Mouse (Mus musculus) kidney, postnatal 0 days (tissue): ENCODE measurements around the gene C530025M09Rik. TPM values are rescaled to one million over a fixed set of nuclear protein-coding genes. Genes with fewer than 3 reads are reported as not detected.

Experiments
- ATAC-seq: fragments of 200-750 bp; cut with Nextera tagmentation; replicated peaks from 2 replicates; pipeline ENCODE4 v1.8.0; 2017; ENCODE audit warnings: low read depth, moderate number of reproducible peaks, moderate TSS enrichment, moderate library complexity; ENCODE audit not compliant: low FRiP score
- DNase-seq: peaks from one replicate; pipeline ENCODE4 v3.0.0-alpha.2; 2016; ENCODE audit warnings: low spot score
- H3K27ac ChIP-seq: fragments of 300-500 bp; sonication (generic); 2 replicates; pipeline ENCODE4 v1.5.1; 2014; ENCODE audit warnings: mild to moderate bottlenecking
- H3K27me3 ChIP-seq: fragments of 300-500 bp; sonication (generic); 2 replicates; pipeline ENCODE4 v1.6.1; 2014; ENCODE audit warnings: low read length, mixed read lengths; ENCODE audit not compliant: insufficient read depth
- H3K36me3 ChIP-seq: fragments of 300-500 bp; sonication (generic); 2 replicates; pipeline ENCODE4 v1.6.1; 2014; ENCODE audit warnings: low read length, mixed read lengths; ENCODE audit not compliant: insufficient read depth
- H3K4me1 ChIP-seq: fragments of 300-500 bp; sonication (generic); replicated peaks from 2 replicates; pipeline ENCODE4 v1.6.1; 2014; ENCODE audit warnings: antibody characterized with exemption, low read length, mixed read lengths; ENCODE audit not compliant: insufficient read depth
- H3K4me2 ChIP-seq: fragments of 300-500 bp; sonication (generic); 2 replicates; pipeline ENCODE4 v1.6.1; 2014; ENCODE audit warnings: mild to moderate bottlenecking, low read length, moderate library complexity, mixed read lengths
- H3K4me3 ChIP-seq: fragments of 300-500 bp; sonication (generic); replicated peaks from 2 replicates; pipeline ENCODE4 v1.5.1; 2014; ENCODE audit warnings: low read depth, low read length
- H3K9ac ChIP-seq: fragments of 300-500 bp; sonication (generic); 2 replicates; pipeline ENCODE4 v1.6.1; 2014; ENCODE audit warnings: low read depth, low read length
- H3K9me3 ChIP-seq: fragments of 300-500 bp; sonication (generic); replicated peaks from 2 replicates; pipeline ENCODE4 v1.6.1; 2016; ENCODE audit warnings: low read length, inconsistent platforms, mixed read lengths
- CTCF ChIP-seq: IDR thresholded peaks from 2 replicates; pipeline ENCODE4 v1.5.1; 2016; ENCODE audit warnings: antibody characterized with exemption, low read depth, mild to moderate bottlenecking, moderate library complexity
- WGBS: fragments of 180-500 bp; shearing (Covaris S2); extraction: QIAGEN DNeasy Blood & Tissue Kit; methylation state at CpG from one replicate; pipeline ENCODE4 v1.1.7; 2014; 5-methylcytosine and 5-hydroxymethylcytosine counted together
- polyA plus RNA-seq: library from polyadenylated mRNA; unstranded; fragments of >200 nt; fragmentation: Nextera tagmentation; extraction: Ambion mirVana; gene quantifications from 2 replicates; pipeline ENCODE4 v1.2.1, GENCODE M21; 2015

The C530025M09Rik gene
- polyA plus RNA-seq, 1 experiment from 2014 or later: not detected

- no peak for TF ChIP-seq CTCF
- DNase-seq (no peak), ATAC-seq (no peak)
- no peaks in the 10 kb centered on the region for H3K27me3 ChIP-seq
- no peak overlapping the region for H3K9ac ChIP-seq
- H3K4me1 ChIP-seq: no peaks in the 10 kb centered on the region
- H3K36me3 ChIP-seq: no peaks in the 10 kb centered on the region
- H3K9me3 ChIP-seq: no peaks in the 10 kb centered on the region
- H3K4me3 ChIP-seq: no peak overlapping the region
- no peak overlapping the region for H3K27ac ChIP-seq
- H3K4me2 ChIP-seq: no peak overlapping the region
- whole genome bisulfite sequencing: 85% methylated on average over 2 of the region's 2 CpGs
Observed at GRCm38 (mm10) chr2:149812899-149813298, 18.1 kb downstream of the C530025M09Rik start.

DNA sequence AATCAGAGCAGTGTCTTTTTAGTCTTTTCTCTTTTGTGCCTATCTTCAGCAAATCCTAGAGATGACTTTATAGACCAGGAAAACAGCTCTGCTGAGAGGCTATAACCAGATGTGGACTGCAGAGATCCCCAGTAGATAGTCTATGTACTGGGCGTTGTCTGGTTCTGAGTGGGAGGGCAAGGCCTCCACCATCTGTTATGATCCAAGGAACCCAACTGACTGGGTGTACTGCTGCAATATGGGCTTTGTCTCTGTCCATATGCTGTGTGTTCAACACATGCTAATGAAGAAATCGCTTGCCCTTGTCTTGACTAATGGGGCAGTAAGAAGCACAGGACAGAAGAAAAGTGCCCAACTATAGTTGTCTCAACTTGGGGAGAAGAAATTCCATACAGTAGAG lies 25.8 kb downstream of the C530025M09Rik start:
- H3K4me2 ChIP-seq: no peak overlapping the region
- no peak overlapping the region for H3K9ac ChIP-seq
- WGBS: 95% methylated on average over 2 of the region's 2 CpGs
- ATAC-seq (no peak), DNase-seq (no peak)
- no peak for TF ChIP-seq CTCF
- no peaks in the 10 kb centered on the region for H3K27me3 ChIP-seq
- no peaks in the 10 kb centered on the region for H3K4me1 ChIP-seq
- no peaks in the 10 kb centered on the region for H3K9me3 ChIP-seq
- H3K27ac ChIP-seq: no peak overlapping the region
- no peak overlapping the region for H3K4me3 ChIP-seq
- H3K36me3 ChIP-seq: no peaks in the 10 kb centered on the region

- WGBS: 76% methylated on average over 3 of the region's 3 CpGs
- TF ChIP-seq CTCF: no peak
- ATAC-seq (no peak), DNase-seq (no peak)
- no peak overlapping the region for H3K4me3 ChIP-seq
- H3K9me3 ChIP-seq: no peaks in the 10 kb centered on the region
- no peak overlapping the region for H3K27ac ChIP-seq
- H3K27me3 ChIP-seq: no peaks in the 10 kb centered on the region
- no peaks in the 10 kb centered on the region for H3K36me3 ChIP-seq
- no peak overlapping the region for H3K4me2 ChIP-seq
- H3K9ac ChIP-seq: no peak overlapping the region
- H3K4me1 ChIP-seq: no peaks in the 10 kb centered on the region
Observed at GRCm38 (mm10) chr2:149804599-149805140, 26.3 kb downstream of the C530025M09Rik start.

GRCm38 (mm10) chr2:149798613-149799012 lies 32.4 kb downstream of the C530025M09Rik start:
- TF ChIP-seq CTCF: no peak
- no peaks in the 10 kb centered on the region for H3K9me3 ChIP-seq
- H3K27ac ChIP-seq: no peak overlapping the region
- no peaks in the 10 kb centered on the region for H3K4me1 ChIP-seq
- 22% methylated on average over 3 of the region's 3 CpGs for WGBS
- ATAC-seq (0 out of 2 replicates have a peak, but pooled peaks have one; percentile 46), DNase-seq (no peak)
- no peaks in the 10 kb centered on the region for H3K36me3 ChIP-seq
- no peaks in the 10 kb centered on the region for H3K27me3 ChIP-seq
- no peak overlapping the region for H3K9ac ChIP-seq
- no peak overlapping the region for H3K4me2 ChIP-seq
- H3K4me3 ChIP-seq: no peak overlapping the region

Other genes with a start within 250 kb of the C530025M09Rik start
- 2.7 and 2.8 TPM in 2 replicates for gene Syndig1, start 2.0 kb downstream of the C530025M09Rik start, polyA plus RNA-seq